In the genomic region with DNA sequence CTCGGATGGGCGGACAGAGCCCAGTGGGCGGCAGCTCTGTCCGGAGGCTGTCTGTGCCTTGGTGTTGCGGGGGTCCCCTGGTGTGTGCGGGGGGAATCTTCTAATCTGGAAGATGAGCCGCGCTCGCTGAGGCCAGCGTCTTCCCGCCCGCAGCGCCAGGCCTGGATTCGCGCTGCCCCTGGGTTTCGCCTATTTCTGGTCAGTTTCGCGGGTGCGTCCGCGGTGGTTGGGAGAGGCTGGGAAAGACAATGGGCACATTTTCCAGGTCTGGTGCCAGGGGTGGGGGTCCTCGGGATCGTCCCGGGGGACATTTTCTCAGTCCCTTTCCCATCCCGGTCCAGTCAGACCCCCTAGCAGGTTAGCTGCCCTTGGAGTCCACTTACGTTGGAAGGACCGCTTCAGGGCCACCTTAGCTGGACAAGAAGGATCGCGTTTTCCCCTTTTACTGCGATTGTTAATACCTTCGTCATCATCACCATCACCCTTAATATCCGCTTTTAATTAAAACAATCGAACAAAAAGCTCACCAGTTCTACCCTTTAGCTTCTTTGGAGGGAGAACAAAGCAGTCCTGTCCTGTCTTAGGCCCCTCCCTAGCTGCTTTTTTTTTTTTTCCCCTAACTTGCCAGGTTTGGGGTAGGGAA, we compare ENCODE assay signal across 8 mouse cellular contexts. TPM values are rescaled to one million over a fixed set of nuclear protein-coding genes. Genes with fewer than 3 reads are reported as not detected.
A peak's percentile ranks its signal among the peaks of the same experiment; 100 is the strongest.
DNase-seq lines count a peak whose midpoint lies in the region; ATAC-seq lines count a peak whose summit lies in the region.

No protein-coding gene starts in this region.

- peaks cover 6% of the 10 kb centered on the region; the same call in 1 of the 2 replicates for H3K4me1 ChIP-seq in heart, embryonic 16.5 days (ENCODE audit: control insufficient read depth, insufficient read depth, low read length)
- H3K4me1 ChIP-seq in liver, embryonic 15.5 days (replicated peaks), result peaks cover 47% of the 10 kb centered on the region

- no peaks in the 10 kb centered on the region for H3K9me3 ChIP-seq in heart, embryonic 16.5 days (replicated peaks; ENCODE audit: control insufficient read depth, low read length)
- H3K9me3 ChIP-seq in liver, embryonic 15.5 days (replicated peaks), result no peaks in the 10 kb centered on the region

- WGBS in heart, embryonic 16.5 days, result under 1% methylated on average over 33 of the region's 33 CpGs
- WGBS in liver, embryonic 15.5 days (ENCODE audit: insufficient replicate concordance), result under 1% methylated on average over 33 of the region's 33 CpGs

- peak; percentile 33 for DNase-seq in kidney, adult 18-20 months
- DNase-seq in kidney, adult 9 months, result no peak
- DNase-seq in embryo, embryonic 10 days (ENCODE audit: low spot score), result peak; percentile 44
- DNase-seq in spleen, postnatal 4 days (ENCODE audit: low spot score in 2 of 2), result peak; percentile 58 to 83
- DNase-seq in left cerebral cortex, adult 9 months (ENCODE audit: low spot score in 2 of 2), result no peak
- DNase-seq in adrenal gland, adult 8-10 months, result no peak

- H3K27me3 ChIP-seq in heart, embryonic 16.5 days (ENCODE audit: control insufficient read depth, insufficient read depth, low read length), result peaks cover 69% of the 10 kb centered on the region
- peaks cover 62% of the 10 kb centered on the region for H3K27me3 ChIP-seq in liver, embryonic 15.5 days

- H3K9ac ChIP-seq in heart, embryonic 16.5 days (ENCODE audit: low read length), result peak overlapping the region; percentile 65
- H3K9ac ChIP-seq in liver, embryonic 15.5 days, result peak overlapping the region; percentile 96

- no peak for ATAC-seq in heart, embryonic 16.5 days (replicated peaks; ENCODE audit: extremely low read depth, insufficient read depth, low FRiP score)
- ATAC-seq in liver, embryonic 15.5 days (ENCODE audit: insufficient read depth), result peak; percentile 6; the same call in 1 of the 2 replicates

- H3K36me3 ChIP-seq in heart, embryonic 16.5 days (ENCODE audit: control insufficient read depth, insufficient read depth), result no peaks in the 10 kb centered on the region
- H3K36me3 ChIP-seq in liver, embryonic 15.5 days (replicated peaks), result peaks cover 17% of the 10 kb centered on the region

- peak overlapping the region; percentile 80 for H3K27ac ChIP-seq in heart, embryonic 16.5 days (ENCODE audit: low read length)
- peak overlapping the region; percentile 99 for H3K27ac ChIP-seq in liver, embryonic 15.5 days (replicated peaks)

- H3K4me3 ChIP-seq in heart, embryonic 16.5 days (ENCODE audit: low read length), result peak overlapping the region; percentile 56
- peak overlapping the region; percentile 79 for H3K4me3 ChIP-seq in liver, embryonic 15.5 days (replicated peaks)

- peak overlapping the region; percentile 71 for H3K4me2 ChIP-seq in heart, embryonic 16.5 days (ENCODE audit: low read depth, low read length)
- peak overlapping the region; percentile 96 for H3K4me2 ChIP-seq in liver, embryonic 15.5 days

RNA-seq across cellular contexts. Expression of gene Tal1, which starts 1.6 kb away (rescaled TPM):
- polyA plus RNA-seq in heart, embryonic 16.5 days (2015; fragmentation: Nextera tagmentation; extraction: Ambion mirVana), result 0.89 and 1.3 TPM in 2 replicates
- polyA plus RNA-seq in liver, embryonic 15.5 days (2015; fragmentation: Nextera tagmentation; extraction: Ambion mirVana), result 26.5 and 31.0 TPM in 2 replicates
- 1 to 10 TPM; 1.9 to 4.0 (median 2.6) TPM for total RNA-seq in adrenal gland, adult 8-10 months (2022)

RNA-seq across cellular contexts. Expression of gene Pdzk1ip1, which starts 30.7 kb away (rescaled TPM):
- polyA plus RNA-seq in heart, embryonic 16.5 days (2015; fragmentation: Nextera tagmentation; extraction: Ambion mirVana), result 1.7 and 4.2 TPM in 2 replicates
- 25.4 and 25.5 TPM in 2 replicates for polyA plus RNA-seq in liver, embryonic 15.5 days (2015; fragmentation: Nextera tagmentation; extraction: Ambion mirVana)
- total RNA-seq in adrenal gland, adult 8-10 months (2022), result 1 to 10 TPM in 2 of 4 experiments, under 1 TPM in 1, not detected in 1; 0.37 to 1.1 (median 1.0) TPM

RNA-seq across cellular contexts. Expression of gene Stil, which starts 57.8 kb away (rescaled TPM):
- 7.7 and 8.3 TPM in 2 replicates for polyA plus RNA-seq in heart, embryonic 16.5 days (2015; fragmentation: Nextera tagmentation; extraction: Ambion mirVana)
- 8.9 and 9.5 TPM in 2 replicates for polyA plus RNA-seq in liver, embryonic 15.5 days (2015; fragmentation: Nextera tagmentation; extraction: Ambion mirVana)
- total RNA-seq in adrenal gland, adult 8-10 months (2022), result under 1 TPM; 0.52 to 0.89 (median 0.54) TPM

Comparison
In these comparisons a context has a peak if more than half of its experiments do, and no peak if none do; other contexts are left out.
1. DNase-seq: peak in kidney, adult 18-20 months (single experiment), embryo, embryonic 10 days (single experiment) and spleen, postnatal 4 days (2 of 2); none in kidney, adult 9 months (single experiment), left cerebral cortex, adult 9 months (0 of 2) and adrenal gland, adult 8-10 months (single experiment).
2. RNA of gene Tal1, which starts 1.6 kb away (polyA plus RNA-seq): 26.5 to 31.0 TPM in liver, embryonic 15.5 days; 0.89 to 1.3 TPM in heart, embryonic 16.5 days; every median in the first group is over 10 times any median in the second.